Mouse (Mus musculus): ENCODE measurements around the gene Emp1.

The Emp1 gene

GRCm38 (mm10) chr6:135363344-135364040 lies 1.1 kb downstream of the Emp1 start:
- DNase-seq (ENCODE audit: low read depth) = peak; percentile 62

DNA sequence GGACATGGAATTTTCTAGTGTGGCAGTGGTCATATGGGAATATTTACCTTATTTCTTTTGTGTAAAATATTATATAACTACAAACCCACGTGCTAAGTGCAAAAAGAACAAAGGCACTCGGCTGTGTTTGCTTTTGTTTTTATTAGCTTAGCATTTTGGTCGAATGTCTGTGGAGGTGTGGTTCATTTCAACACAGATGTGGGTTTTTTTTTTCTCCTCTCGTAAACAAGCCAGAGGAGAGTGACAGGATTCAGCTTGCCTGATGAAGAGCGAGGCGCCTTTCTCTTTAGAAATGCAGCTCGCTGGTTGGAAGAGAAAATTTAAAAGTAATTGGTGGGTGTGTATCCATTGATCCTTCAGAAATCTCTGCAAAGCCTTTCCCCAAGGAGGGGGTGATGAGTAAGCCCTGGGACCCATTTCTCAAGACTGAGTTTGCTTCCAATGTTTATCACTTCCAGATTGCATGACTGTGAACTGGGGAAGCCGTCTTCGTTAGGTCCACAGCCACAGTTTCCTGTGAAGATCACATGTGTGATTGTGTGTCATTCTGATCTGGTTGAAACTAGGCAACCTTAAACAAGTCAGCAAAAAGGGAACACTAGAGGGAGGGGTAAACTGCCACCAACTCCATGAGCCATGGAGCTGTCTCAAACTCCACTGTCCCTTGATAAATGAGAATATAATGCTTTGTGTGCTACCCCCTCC lies 1.8 kb downstream of the Emp1 start:
- DNase-seq (ENCODE audit: low read depth) = peak; percentile 94

DNA sequence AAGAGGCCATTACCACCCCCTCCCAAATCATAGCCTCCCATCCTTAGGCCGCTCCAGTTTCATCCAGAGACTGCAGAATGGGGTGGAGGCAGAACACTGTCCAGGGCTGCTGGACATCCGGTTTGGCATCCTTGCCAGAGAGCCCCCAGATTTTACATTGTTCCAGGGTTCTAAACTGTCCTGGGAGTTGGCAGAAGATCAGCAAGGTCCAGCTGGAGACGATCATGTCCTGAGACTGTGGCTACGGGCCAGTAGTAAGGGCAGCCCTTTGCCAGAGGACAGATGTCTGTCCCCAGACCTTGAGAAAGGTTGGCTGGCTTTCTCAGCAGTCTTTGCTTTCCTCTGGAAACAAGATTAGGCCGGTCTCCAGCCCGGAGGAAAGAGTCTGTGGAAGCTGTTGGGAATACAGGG lies 2.6 kb downstream of the Emp1 start:
- DNase-seq (ENCODE audit: low read depth) = peak; percentile 66

GRCm38 (mm10) chr6:135365614-135366013 lies 3.3 kb downstream of the Emp1 start:
- peak; percentile 60 for DNase-seq (ENCODE audit: low read depth)

GRCm38 (mm10) chr6:135368230-135368629 lies 5.9 kb downstream of the Emp1 start:
- DNase-seq (ENCODE audit: low read depth) = no peak

- peak; percentile 72 for DNase-seq (ENCODE audit: low read depth)
These were observed 7.2 kb downstream of the Emp1 start for GRCm38 (mm10) chr6:135369551-135369968.

- DNase-seq (ENCODE audit: low read depth) = no peak
These were observed 8.6 kb downstream of the Emp1 start for GRCm38 (mm10) chr6:135370954-135371353.

DNA sequence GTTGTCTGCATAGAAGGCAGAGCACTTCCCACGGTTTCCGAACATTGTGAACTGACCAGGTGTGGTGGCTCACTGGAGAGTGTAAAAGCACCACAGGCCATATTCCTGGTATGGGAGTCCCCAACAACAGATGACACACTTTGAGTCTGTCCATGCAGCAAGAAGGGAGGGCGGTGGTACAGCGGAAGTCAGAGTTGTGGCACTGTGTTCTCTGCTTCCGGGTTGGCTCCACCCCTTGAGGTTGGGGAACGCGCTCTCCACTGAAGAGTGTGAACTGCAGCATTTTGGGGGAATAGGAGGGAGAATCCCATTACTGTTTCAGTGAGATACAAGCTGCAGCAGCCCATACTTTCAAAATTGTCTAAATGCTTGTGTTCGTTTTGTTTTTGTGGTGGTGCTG lies 11.0 kb downstream of the Emp1 start:
- DNase-seq (ENCODE audit: low read depth) = no peak

GRCm38 (mm10) chr6:135375818-135376217 lies 13.5 kb downstream of the Emp1 start:
- no peak for DNase-seq (ENCODE audit: low read depth)

DNA sequence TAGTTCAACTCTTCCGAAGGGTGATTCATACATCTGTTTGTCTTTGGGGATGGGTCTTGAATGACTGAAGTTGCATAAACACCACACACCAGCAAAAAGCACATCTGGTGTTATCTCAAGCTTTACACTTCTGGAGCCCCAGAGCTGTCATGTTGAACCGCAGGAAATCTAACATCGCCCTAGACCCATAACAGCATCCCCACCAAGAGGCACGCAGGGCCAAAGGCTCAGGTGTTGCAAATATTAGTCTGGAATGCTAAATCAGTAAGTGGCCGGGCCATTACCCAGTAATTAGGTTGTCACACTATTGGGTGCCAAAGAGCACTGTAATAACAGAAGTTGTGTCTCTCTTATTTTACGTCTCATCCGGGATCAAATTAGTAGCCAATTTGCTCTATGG lies 13.9 kb downstream of the Emp1 start:
- DNase-seq (ENCODE audit: low read depth) = no peak

- DNase-seq (ENCODE audit: low read depth) = peak; percentile 67
These were observed 15.4 kb downstream of the Emp1 start for GRCm38 (mm10) chr6:135377583-135378319.

- DNase-seq (ENCODE audit: low read depth) = peak; percentile 52
These were observed 21.6 kb downstream of the Emp1 start for GRCm38 (mm10) chr6:135383919-135384318.

GRCm38 (mm10) chr6:135385738-135386459 lies 23.6 kb downstream of the Emp1 start:
- DNase-seq (ENCODE audit: low read depth) = peak; percentile 46

DNA sequence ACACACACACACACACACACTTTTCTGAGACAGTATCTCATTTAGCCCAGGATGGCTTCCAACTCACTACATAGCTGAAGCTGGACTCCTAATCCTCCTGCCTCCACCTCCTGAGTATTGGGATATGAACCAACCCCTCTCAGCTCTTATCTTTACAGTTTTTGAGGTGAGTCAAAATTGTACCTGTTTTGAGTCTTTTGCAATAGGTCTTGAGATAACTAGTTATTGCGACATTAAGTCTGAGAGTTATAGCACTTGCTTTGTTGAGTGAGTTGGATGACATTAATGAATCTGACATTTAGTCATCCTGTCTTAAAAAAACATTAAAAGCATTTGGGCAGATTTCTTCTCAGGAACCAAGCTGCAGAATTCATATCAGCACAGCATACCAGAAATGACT lies 25.3 kb downstream of the Emp1 start:
- DNase-seq (ENCODE audit: low read depth) = no peak

GRCm38 (mm10) chr6:135388711-135389110 lies 26.4 kb downstream of the Emp1 start:
- no peak for DNase-seq (ENCODE audit: low read depth)

GRCm38 (mm10) chr6:135390398-135390797 lies 28.1 kb downstream of the Emp1 start:
- DNase-seq (ENCODE audit: low read depth) = no peak

DNA sequence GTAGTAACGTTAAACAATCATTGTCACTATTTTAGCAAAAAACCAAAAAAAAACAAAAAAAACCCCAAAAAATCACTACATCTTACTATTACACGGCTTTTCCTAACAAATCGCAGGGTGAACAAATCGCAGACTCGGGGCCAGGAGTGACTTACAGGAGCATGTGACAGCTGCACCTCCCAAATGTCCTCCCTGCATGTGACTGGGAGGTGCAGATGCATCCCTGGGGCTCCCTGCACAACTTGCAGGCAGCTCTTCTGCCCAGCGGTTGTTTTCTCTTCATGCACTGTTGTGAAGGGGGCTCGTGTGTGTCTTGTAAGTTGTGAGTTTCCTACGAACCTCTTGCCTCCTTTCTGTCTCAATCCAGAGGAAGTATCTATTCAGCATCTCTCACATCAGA lies 33.0 kb downstream of the Emp1 start:
- DNase-seq (ENCODE audit: low read depth) = no peak

DNA sequence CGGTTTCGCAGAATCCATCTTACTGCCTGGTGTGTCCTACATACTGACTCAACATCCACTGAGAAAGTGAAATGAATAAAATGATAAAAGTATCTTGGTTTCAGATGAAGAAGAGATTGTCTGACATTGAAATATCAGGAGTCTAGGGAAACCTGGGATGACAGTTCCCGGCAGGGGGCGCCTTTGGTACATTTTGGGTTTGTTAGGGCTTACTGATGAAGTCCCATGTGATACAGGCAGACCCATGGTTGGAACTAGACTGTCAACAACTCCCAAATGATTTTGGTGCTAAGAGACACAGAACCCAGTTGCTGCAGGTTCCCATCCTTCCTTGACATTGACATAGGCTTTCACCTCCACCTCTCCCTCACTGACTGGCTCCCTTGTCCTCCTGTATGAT lies 34.7 kb downstream of the Emp1 start:
- no peak for DNase-seq (ENCODE audit: low read depth)

- DNase-seq (ENCODE audit: low read depth) = no peak
These were observed 35.4 kb downstream of the Emp1 start for GRCm38 (mm10) chr6:135397788-135398187.

- peak; percentile 56 for DNase-seq (ENCODE audit: low read depth)
These were observed 36.5 kb downstream of the Emp1 start for GRCm38 (mm10) chr6:135398801-135399200.

DNA sequence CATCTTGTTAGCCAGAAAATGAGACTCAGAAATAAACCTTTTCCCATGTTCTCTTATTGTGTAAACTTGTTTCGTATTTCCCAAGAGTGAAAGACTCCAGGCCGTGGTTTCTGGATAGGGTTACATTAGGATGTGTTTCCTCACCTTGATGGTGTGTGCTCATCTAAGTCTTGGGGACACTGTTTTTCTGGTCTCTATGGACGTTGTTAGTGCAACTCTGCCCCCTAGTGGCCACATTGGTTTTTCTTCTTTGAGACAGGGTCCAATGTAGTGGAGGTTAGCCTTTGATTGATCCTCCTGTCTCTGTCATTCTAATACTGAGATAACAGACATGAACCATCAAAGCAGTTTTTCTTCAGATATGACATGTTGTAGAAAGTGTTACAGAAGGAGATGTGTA lies 38.0 kb downstream of the Emp1 start:
- peak; percentile 90 for DNase-seq (ENCODE audit: low read depth)

DNA sequence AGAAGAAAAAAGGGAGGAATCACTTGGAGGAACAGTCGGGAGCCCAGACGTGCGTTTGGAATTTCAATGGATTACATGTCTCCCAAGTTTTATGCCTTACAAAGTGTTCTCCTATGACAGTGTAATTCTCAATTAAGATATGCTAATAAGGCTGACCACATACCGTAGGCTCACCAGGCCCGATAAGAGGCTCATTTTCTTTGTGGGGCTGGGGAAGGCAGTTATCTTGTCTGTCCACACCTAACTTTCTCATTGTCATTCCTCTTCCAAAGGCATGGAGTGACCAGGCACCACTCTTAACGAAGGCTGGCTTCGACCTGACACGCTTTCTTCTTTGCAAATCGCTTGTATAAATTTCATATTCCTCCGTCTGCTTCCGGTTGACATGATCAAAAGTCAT lies 42.7 kb downstream of the Emp1 start:
- DNase-seq (ENCODE audit: low read depth) = no peak

All from NIH3T3 (cell line).